Mouse (Mus musculus) ES-E14 (cell line): ENCODE results near the gene Stpg2.

Experiments used
- CHD2 ChIP-seq: IDR thresholded peaks from 2 replicates; pipeline ENCODE4 v1.6.1; 2014; ENCODE audit warnings: mild to moderate bottlenecking, low read depth, low read length, inconsistent platforms
- HCFC1 ChIP-seq: IDR thresholded peaks from 2 replicates; pipeline ENCODE4 v1.6.1; 2012; ENCODE audit warnings: low read length, inconsistent platforms, borderline replicate concordance; ENCODE audit not compliant: insufficient read depth
- ZC3H11A ChIP-seq: IDR thresholded peaks from 2 replicates; pipeline ENCODE4 v1.6.1; 2012; ENCODE audit warnings: low read depth, mild to moderate bottlenecking, inconsistent platforms, low read length, borderline replicate concordance
- ZNF384 ChIP-seq: IDR thresholded peaks from 2 replicates; pipeline ENCODE4 v1.6.1; 2012; ENCODE audit warnings: low read depth, low read length, inconsistent platforms

DNA sequence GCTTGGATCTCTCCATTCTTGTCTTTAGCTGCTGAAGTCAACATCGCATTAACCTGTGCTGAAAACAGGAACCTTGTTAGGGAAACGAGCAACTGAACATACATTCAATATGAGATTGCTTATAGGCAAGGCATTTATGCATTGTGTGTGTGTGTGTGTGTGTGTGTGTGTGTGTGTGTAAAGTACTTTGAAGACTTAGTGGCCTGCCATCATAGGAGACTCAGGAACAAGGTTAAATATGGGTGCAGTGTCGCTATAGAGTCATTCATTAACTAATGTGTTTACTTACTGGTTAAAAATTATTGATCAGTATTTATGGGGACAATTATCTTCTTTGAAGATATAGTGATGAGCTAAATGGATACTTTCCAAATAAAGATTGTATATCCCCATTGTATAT, 199.2 kb downstream of the Stpg2 start:
- TF ChIP-seq CHD2 (no peak), ZC3H11A (no peak), ZNF384 (no peak), HCFC1 (no peak)
